Mouse (Mus musculus): ENCODE results near the gene Acadvl. TPM values are rescaled to one million over a fixed set of nuclear protein-coding genes. Genes with fewer than 3 reads are reported as not detected.

Gene Acadvl
- polyA plus RNA-seq, 1 experiment from 2014 or later, result 178 TPM

GRCm38 (mm10) chr11:70029130-70029801, 14.1 kb upstream of the Acadvl start:
- H3K36me3 ChIP-seq (ENCODE audit: insufficient read depth, low read length), result peaks cover 30% of the 10 kb centered on the region
- H3K27me3 ChIP-seq (ENCODE audit: insufficient read depth, low read length), result no peaks in the 10 kb centered on the region
- WGBS, result 2% methylated on average over 20 of the region's 20 CpGs
- no peak for TF ChIP-seq CTCF (IDR thresholded peaks at IDR 0.05; ENCODE audit: low read depth)
- H3K9me3 ChIP-seq (replicated peaks; ENCODE audit: low read length), result no peaks in the 10 kb centered on the region
- peak overlapping the region; percentile 58 for H3K4me2 ChIP-seq (ENCODE audit: low read length)
- peak; percentile 92 for DNase-seq (ENCODE audit: low spot score)
- peak overlapping the region; percentile 37; the same call in 1 of the 2 replicates for H3K27ac ChIP-seq
- no peak overlapping the region for H3K9ac ChIP-seq (ENCODE audit: low read depth, low read length)
- H3K4me1 ChIP-seq (replicated peaks; ENCODE audit: insufficient read depth, low read length), result peaks cover 38% of the 10 kb centered on the region
- ATAC-seq (replicated peaks; ENCODE audit: low FRiP score, low read depth), result peak; percentile 63
- peak overlapping the region; percentile 11; the same call in 1 of the 2 replicates for H3K4me3 ChIP-seq (replicated peaks; ENCODE audit: low read depth, low read length)

DNA sequence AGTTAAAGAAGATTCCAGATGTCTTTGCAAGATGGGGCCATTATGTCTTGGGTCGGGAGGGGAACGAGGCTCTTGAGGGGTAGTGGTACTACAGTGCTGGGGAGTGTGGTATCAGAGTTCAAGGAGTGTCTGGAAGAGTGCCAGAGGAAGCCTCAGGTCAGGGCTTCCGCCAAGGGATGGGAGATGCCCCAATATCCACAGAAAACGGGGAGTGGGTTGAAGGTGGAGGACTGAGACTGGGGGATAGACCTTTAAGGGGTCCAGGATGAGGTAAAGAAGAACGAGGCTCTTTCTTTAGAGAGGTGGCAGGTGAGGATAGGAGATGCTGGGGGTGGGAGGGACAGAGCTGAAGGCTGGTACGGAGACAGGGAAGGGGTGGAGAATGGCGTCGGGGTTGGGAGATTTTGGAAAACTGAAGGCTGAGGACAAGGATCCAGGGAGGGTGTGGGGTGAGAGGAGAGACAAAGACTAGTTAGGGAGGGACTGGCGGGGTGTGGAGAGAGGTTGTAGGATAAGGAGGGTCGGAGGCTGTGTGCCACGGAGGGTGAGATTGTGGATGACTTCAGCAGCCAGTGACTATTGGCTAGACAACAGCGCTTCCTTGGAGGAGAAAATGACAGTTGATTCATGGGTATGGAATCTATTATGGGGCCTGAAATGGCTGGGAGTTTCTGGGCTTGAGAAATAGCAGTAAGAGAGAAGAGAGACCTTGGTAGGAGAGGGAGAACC, 13.4 kb upstream of the Acadvl start:
- Histone ChIP-seq H3K4me3 (replicated peaks; ENCODE audit: low read depth, low read length) (no peak overlapping the region), H3K36me3 (ENCODE audit: insufficient read depth, low read length) (peaks cover 27% of the 10 kb centered on the region), H3K27me3 (ENCODE audit: insufficient read depth, low read length) (no peaks in the 10 kb centered on the region), H3K9me3 (replicated peaks; ENCODE audit: low read length) (no peaks in the 10 kb centered on the region), H3K4me2 (ENCODE audit: low read length) (peak overlapping the region; percentile 58), H3K9ac (ENCODE audit: low read depth, low read length) (peak overlapping the region; percentile 13; the same call in 1 of the 2 replicates), H3K4me1 (replicated peaks; ENCODE audit: insufficient read depth, low read length) (peaks cover 41% of the 10 kb centered on the region), H3K27ac (peak overlapping the region; percentile 37; the same call in 1 of the 2 replicates)
- 13% methylated on average over 12 of the region's 12 CpGs for WGBS
- TF ChIP-seq CTCF (IDR thresholded peaks at IDR 0.05; ENCODE audit: low read depth), result no peak
- no peak for ATAC-seq (replicated peaks; ENCODE audit: low FRiP score, low read depth)
- DNase-seq (ENCODE audit: low spot score), result no peak

- Histone ChIP-seq H3K9ac (ENCODE audit: low read depth, low read length) (0 out of 2 replicates have a peak overlapping the region, but pooled peaks have one; percentile 27), H3K4me3 (replicated peaks; ENCODE audit: low read depth, low read length) (no peak overlapping the region; the same call in 1 of the 2 replicates), H3K36me3 (ENCODE audit: insufficient read depth, low read length) (peaks cover 17% of the 10 kb centered on the region), H3K9me3 (replicated peaks; ENCODE audit: low read length) (no peaks in the 10 kb centered on the region), H3K27ac (no peak overlapping the region), H3K27me3 (ENCODE audit: insufficient read depth, low read length) (no peaks in the 10 kb centered on the region), H3K4me1 (replicated peaks; ENCODE audit: insufficient read depth, low read length) (peaks cover 45% of the 10 kb centered on the region), H3K4me2 (ENCODE audit: low read length) (peak overlapping the region; percentile 58)
- no peak for ATAC-seq (replicated peaks; ENCODE audit: low FRiP score, low read depth)
- WGBS, result 24% methylated on average over 9 of the region's 9 CpGs
- peak; percentile 56 for DNase-seq (ENCODE audit: low spot score)
- no peak for TF ChIP-seq CTCF (IDR thresholded peaks at IDR 0.05; ENCODE audit: low read depth)
These were observed 12.2 kb upstream of the Acadvl start for GRCm38 (mm10) chr11:70027397-70027796.

GRCm38 (mm10) chr11:70026689-70027088, 11.5 kb upstream of the Acadvl start:
- peak overlapping the region; percentile 31; the same call in 1 of the 2 replicates for H3K9ac ChIP-seq (ENCODE audit: low read depth, low read length)
- DNase-seq (ENCODE audit: low spot score), result peak; percentile 91
- H3K9me3 ChIP-seq (replicated peaks; ENCODE audit: low read length), result no peaks in the 10 kb centered on the region
- peak overlapping the region; percentile 58 for H3K4me2 ChIP-seq (ENCODE audit: low read length)
- WGBS, result 2% methylated on average over 19 of the region's 19 CpGs
- peaks cover 45% of the 10 kb centered on the region for H3K4me1 ChIP-seq (replicated peaks; ENCODE audit: insufficient read depth, low read length)
- H3K36me3 ChIP-seq (ENCODE audit: insufficient read depth, low read length), result peaks cover 9% of the 10 kb centered on the region
- no peak for TF ChIP-seq CTCF (IDR thresholded peaks at IDR 0.05; ENCODE audit: low read depth)
- peak; percentile 71 for ATAC-seq (replicated peaks; ENCODE audit: low FRiP score, low read depth)
- no peaks in the 10 kb centered on the region for H3K27me3 ChIP-seq (ENCODE audit: insufficient read depth, low read length)
- 0 out of 2 replicates have a peak overlapping the region, but pooled peaks have one; percentile 8 for H3K27ac ChIP-seq
- H3K4me3 ChIP-seq (replicated peaks; ENCODE audit: low read depth, low read length), result peak overlapping the region; percentile 30

DNA sequence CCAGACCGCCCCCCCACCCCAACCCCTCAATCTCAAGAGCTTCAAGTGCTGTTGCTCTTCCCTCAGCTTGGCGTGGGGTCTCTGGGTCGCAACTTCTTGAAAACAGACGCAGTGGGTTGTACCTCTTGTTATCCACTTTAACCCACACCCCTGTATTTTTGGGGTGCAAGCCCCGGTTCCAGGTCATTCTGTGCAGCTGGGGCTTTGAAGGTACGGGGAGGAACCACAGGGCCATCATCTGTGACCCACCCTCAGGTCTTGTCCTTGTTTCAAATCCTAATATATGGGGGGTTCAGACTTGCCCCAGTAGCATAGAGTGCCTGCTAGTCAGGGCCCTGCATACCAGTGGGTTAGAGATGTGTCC, 8.9 kb upstream of the Acadvl start:
- H3K27ac ChIP-seq, result no peak overlapping the region
- H3K27me3 ChIP-seq (ENCODE audit: insufficient read depth, low read length), result no peaks in the 10 kb centered on the region
- peak overlapping the region; percentile 23 for H3K4me3 ChIP-seq (replicated peaks; ENCODE audit: low read depth, low read length)
- no peak overlapping the region; the same call in 1 of the 2 replicates for H3K9ac ChIP-seq (ENCODE audit: low read depth, low read length)
- no peak for ATAC-seq (replicated peaks; ENCODE audit: low FRiP score, low read depth)
- no peaks in the 10 kb centered on the region for H3K36me3 ChIP-seq (ENCODE audit: insufficient read depth, low read length)
- DNase-seq (ENCODE audit: low spot score), result no peak
- peak overlapping the region; percentile 53 for H3K4me2 ChIP-seq (ENCODE audit: low read length)
- H3K4me1 ChIP-seq (replicated peaks; ENCODE audit: insufficient read depth, low read length), result peaks cover 39% of the 10 kb centered on the region
- no peaks in the 10 kb centered on the region for H3K9me3 ChIP-seq (replicated peaks; ENCODE audit: low read length)
- no peak for TF ChIP-seq CTCF (IDR thresholded peaks at IDR 0.05; ENCODE audit: low read depth)
- 24% methylated on average over 6 of the region's 6 CpGs for WGBS

DNA sequence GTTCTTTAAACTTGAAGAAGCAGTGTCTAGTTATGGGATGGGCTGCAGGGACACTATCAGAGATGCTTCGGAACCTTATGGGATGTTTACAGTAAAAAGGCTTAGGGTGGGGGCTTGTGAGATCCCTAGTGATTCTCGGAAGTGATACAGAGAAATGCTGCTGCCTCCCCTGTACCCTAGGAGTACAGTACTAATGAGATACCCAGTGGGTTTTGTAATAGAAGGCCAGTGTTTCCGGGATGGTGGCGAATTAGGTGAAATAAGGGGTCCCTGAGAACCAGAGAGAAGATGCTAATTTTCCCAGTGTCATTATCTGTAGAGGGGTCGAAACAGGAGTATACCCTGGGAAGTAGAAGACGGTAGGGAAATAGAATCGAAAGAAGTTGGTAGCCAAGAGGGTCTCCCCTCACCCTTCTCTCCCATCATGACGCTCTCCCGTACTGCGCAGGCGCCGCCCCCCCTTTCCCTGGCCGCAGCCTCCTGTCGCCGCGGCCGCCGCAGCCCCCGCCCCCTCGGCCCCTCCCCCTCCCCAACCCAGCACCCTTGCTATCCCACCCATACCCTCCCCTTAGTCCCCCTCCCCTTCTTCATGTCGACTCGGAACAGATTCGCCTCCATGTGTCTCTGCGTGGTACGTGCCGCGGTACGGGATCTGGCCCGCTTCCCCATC, 8.4 kb upstream of the Acadvl start:
- Histone ChIP-seq H3K27me3 (ENCODE audit: insufficient read depth, low read length) (no peaks in the 10 kb centered on the region), H3K4me2 (ENCODE audit: low read length) (peak overlapping the region; percentile 53), H3K27ac (no peak overlapping the region), H3K4me1 (replicated peaks; ENCODE audit: insufficient read depth, low read length) (peaks cover 43% of the 10 kb centered on the region), H3K9ac (ENCODE audit: low read depth, low read length) (peak overlapping the region; percentile 35; the same call in 1 of the 2 replicates), H3K9me3 (replicated peaks; ENCODE audit: low read length) (no peaks in the 10 kb centered on the region), H3K36me3 (ENCODE audit: insufficient read depth, low read length) (no peaks in the 10 kb centered on the region), H3K4me3 (replicated peaks; ENCODE audit: low read depth, low read length) (peak overlapping the region; percentile 23)
- no peak for TF ChIP-seq CTCF (IDR thresholded peaks at IDR 0.05; ENCODE audit: low read depth)
- DNase-seq (ENCODE audit: low spot score) (peak; percentile 60), ATAC-seq (replicated peaks; ENCODE audit: low FRiP score, low read depth) (no peak)
- WGBS, result 9% methylated on average over 22 of the region's 29 CpGs

Data from kidney, postnatal 0 days (tissue).